Mouse (Mus musculus) retina, adult 2 months (tissue): Measurements from ENCODE around the gene Lsp1.

Source experiments
- DNase-seq: peaks from one replicate; pipeline ENCODE4 v3.0.0-alpha.2; 2012; ENCODE audit warnings: low read depth, low spot score

The Lsp1 gene

DNA sequence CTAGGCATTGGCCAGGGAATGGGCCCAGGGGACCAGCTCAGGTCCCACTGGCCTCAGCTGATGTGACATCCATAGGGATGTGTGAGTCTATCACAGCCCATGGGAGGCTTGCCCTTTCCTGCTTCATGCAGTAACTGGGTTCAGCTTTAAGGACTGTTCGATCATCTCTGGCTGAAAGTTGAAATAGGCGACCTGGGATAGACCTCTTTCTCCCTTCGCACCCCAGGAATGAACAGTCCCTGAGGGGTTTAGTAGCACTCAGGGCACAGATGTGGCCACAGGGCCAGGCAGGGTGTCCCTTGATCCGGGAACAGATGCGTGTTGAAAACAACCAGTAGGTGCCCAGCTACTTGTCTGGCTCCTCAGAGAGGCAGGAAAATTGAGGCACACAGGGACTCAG lies 15.7 kb downstream of the Lsp1 start:
- no peak for DNase-seq

DNA sequence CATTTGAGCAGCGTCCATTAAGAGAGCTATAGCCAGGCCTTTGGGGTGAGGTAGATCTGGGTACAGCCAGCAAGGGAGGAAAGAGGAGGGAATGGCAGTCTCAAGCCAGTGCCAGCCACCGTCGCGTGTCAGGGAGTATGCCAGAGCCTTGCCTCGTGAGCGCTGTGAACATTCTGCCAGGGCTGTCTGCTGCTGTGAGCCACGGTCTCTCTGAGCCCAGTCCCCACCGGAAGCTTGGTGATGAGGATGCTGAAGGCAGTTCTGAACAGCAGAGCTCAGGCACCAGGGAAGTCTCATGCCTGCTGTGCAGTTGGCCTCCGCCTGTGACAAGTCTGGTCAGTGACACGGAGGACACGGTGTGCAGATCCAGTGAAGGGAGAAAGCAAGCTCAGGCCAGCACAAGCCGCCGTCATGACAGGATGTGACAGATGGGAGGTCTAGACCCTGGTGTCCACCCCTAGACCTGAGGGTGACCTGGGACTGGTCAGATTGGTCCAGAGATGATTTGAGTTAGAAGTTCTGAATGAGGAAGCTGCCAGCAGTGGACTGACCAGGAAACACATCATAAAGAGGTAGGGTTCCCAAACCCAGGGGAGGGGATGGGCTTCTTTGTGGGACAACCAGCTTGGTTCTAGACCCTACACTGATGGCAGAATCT lies 16.3 kb downstream of the Lsp1 start:
- no peak for DNase-seq

DNA sequence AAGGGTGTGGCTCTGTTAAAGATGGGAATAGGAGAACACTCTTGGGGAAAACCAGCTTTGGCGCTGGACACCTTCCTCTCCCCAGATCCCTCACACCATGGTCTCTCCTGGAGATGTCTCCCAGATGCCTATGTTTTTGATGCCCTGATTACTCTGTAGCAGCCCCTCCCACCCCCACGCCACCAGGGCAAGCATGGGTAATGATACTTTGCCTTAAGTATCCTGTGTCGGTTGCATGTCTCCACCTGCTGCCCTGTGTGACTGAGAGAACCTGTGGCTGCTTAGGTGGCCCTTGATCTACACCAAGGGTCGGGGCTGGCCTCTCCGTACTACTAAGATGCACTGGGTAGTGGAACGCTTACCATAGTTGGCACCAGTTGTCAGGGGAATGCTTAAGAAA lies 17.4 kb downstream of the Lsp1 start:
- no peak for DNase-seq

DNA sequence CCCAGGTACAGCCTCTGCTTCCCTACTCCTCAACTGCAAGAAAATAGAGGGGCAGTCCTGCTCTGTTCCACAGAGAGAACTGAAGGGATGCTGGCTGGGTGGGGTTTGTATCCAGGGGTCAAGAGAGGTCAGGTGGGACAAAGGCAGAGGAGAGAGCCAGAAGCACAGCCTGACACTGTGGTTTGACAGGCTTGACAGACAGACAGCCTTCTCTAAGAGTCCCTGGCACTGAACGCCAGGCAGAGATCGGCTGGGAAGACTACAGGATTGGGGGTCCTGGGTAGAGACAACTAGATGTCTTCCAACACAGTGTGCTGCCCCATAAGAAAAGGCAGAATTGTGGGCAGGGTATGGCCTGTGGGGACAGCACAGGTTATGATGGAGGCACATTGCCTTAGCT lies 18.0 kb downstream of the Lsp1 start:
- no peak for DNase-seq

DNA sequence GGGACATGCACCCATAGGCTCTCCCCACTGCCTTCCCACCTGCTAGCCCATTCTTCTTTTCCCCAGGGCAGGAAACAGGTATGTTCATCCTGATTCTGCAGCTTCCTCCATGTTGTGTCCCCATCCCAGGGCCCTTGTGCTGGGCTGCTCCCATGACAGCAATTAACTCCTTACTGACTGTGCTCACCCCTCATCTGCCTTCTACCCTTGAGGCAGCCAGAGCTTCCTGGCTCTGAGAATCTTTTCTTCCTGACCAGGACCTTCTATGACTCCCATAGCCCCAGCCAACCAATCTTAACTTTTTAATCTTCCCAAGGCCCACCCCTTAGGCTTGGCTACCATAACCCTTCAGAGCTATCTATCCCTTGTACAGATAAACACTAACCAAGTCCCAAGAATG lies 18.7 kb downstream of the Lsp1 start:
- no peak for DNase-seq

DNA sequence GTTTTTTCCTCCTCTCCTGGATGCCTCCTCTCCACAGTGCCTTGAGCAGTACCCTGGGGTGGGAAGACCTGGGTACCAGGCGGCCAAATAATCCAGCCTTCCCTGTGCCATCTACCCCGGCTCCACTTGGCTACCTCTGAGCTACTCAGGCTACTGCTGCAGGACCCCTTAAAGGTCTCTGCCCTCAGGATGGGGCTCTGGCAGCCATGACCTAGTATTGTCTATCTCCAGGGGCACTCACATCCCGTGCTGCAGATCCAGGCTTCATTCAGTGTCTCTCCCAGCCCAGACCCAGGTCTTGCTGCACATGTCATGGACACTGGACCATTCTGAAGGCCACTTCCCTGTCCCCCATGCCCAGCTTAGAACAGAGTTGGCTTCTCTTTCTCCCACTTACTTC lies 19.3 kb downstream of the Lsp1 start:
- no peak for DNase-seq

DNA sequence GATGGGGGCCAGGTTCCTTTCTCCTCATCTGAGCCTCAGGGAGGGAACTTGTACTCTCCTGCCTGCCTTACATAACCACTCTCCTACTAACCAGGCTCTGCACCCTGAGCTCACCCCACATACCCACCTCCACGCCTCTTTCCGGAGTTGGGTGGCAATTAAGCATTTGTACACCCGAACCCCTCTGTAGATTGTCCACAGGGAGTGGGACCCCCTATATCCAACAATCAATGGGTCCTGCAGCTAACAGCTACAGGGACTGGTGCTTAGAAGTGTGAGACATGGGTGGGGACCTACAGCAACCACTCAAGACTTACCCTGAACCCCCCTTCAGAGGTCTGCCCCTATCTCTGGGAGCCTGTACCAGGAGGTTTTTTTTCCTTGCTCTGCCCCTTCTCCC lies 20.1 kb downstream of the Lsp1 start:
- DNase-seq = no peak

DNA sequence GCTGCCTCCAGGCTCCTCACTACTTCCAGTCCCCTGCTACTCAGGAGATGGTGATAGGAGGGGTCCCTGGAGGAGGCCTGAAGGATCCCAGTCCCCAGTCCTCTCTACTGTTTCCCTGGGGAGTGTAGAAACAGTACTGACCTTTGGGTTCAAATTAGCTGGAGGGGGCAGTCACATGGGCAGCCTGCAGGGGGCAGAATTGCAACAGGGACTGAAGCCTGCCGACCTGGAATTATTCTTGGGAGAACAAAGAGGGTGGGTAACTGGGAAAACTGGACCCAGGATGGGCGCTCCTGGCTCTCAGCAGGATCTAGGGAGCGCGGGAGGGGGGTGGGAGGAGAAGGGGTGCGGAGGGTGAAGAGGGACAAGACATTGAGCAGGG lies 20.6 kb downstream of the Lsp1 start:
- no peak for DNase-seq

DNA sequence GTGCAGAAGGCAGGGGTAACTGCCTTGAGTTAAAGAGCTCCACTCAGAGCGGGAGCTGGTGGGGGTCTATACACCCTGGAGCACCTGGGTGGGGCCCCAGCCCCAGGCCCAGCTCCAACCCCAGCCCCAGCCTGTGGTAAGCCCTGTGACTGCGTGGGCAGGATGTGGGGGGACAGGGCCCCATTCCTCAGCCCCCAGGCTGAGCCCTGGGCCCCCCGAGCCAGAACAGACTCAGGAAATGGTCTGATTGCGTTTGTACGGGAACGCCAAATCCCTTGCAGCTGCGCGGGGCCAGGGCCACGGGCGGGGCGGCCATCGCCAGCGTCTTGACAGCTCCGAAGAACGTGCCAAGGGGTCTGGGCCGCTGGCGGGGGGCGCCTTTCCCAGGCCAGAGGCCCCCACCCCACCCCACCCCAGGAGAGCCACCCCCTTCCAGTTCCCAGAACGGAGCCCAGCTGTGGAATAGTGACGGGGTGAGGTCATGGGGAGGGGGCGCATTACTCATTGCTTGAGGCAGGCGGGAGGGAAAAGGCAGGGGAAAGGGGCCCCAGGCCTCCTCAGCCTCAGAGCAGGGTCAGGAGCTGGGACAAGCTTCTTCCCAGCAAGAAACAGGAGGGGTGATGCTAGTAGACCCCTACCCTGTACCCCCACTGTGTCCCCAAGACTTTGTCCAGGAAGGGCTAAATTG lies 21.1 kb downstream of the Lsp1 start:
- no peak for DNase-seq

DNA sequence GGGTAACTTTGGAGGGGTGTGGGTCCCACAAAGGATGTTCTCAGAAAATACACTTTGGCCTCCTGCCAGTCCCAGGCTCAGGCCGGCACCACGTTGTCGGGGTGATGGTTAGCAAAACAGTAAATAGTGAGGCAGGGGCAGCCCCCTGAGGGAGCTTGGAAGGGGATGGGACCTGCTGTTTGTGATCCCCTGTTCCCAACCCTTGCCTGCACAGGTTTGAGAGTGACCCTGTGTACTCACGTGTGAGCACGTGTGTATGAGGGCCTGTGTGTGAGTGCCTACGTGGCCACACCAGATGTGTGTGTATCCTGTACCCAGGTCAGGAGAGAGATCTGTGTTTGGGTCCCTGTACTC lies 21.6 kb downstream of the Lsp1 start:
- DNase-seq = no peak

DNA sequence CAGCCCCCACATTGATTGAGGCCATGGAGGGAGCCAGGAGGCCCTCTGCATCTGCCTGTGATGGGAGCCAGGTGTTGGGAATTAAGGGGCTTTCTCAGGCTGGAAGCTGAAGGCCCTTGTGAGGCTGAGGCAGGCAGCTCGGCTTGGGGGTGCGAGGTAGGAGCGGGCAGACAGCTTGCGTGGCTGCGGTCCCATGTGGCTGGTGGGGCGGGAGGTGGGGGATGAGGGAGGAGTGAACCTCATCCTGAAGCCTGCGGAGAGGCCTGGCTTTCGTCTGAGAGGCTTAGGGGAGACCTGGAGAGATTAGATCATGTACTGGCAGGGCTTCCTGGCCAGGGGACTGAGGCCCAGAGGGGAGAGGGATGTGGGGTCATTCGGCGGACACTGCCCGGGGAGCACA lies 22.5 kb downstream of the Lsp1 start:
- no peak for DNase-seq

DNA sequence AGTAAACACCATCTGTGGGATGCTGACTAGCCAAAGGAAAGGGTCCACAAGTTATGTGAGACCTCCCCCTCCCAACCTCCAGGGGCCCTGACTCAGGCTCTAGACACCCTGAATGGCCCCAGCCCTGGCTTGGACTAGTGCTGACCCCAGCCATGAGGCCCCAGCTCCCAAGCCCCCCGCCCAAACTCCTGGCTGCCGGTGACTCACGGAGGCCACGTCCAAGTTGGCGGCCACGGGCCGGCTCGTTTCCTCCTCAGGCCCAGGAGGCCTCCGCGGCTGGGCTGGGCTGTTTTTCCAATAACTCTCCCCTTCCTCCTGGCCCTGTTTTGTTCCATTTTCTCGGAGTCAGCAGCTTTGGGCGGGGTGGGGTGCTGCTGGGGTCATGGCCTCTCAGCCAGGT lies 24.2 kb downstream of the Lsp1 start:
- no peak for DNase-seq

DNA sequence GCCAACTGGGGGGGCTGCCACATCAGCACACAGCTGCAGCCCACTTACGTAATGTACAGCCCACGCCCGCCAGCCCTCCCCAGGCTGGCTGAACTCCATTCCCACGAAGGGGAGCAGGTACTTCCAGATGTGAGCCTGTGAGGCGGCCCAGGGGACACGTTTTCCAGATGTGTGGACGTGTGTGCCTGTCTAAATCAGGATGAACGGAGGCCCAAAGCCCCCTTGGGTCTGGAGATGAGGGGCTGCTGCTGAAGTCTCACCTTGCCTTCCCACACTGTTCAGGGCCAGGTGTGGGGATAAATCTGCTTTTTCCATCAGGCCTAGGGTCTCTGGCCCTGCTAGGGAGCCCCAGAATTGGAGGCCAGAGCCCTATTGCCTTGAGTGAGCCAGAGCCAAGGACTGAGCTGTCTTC lies 26.1 kb downstream of the Lsp1 start:
- DNase-seq = no peak

DNA sequence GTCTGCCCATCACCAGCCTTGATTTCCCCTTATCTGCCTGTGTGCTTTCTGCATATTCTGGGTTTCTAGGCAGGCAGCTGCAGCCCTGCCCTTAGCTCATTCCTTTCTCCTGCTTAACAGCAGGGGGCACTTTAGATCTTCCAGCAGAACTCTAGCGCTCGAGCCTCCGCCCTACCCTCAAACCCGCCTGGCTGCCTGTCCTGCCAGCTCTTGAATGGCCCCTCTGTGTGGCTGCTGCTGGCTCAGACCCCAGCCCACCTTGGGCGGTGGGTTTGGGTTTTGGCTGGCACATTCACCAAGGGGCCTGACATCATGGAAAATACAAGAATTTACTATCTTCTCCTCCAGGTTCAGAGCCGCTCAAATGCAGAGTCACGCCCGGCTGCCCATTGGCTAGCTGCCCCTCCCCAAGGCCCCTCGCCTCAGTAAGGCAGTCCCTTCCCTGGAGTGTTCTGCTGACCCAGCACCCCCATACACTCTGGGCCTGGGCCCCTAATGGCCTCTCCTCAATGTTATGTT lies 26.8 kb downstream of the Lsp1 start:
- DNase-seq = no peak

DNA sequence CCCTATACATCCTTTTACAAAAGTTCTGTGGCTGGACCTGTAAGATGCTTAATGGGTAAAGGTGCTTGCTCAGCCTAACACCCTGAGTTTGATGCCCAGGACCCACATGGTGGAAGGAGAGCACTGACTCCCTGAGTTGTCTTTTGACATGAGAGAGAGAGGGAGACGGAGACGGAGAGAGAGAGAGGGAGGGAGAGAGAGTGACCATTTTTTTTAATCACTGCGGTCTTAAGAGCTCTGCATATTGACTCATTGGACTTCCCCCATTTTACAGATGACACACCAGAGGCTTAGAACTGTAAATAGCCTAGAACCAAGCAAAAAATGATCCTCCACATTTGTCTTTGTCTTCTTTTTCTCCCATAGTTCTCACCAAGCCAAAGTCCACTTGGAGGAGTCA lies 27.4 kb downstream of the Lsp1 start:
- no peak for DNase-seq

DNA sequence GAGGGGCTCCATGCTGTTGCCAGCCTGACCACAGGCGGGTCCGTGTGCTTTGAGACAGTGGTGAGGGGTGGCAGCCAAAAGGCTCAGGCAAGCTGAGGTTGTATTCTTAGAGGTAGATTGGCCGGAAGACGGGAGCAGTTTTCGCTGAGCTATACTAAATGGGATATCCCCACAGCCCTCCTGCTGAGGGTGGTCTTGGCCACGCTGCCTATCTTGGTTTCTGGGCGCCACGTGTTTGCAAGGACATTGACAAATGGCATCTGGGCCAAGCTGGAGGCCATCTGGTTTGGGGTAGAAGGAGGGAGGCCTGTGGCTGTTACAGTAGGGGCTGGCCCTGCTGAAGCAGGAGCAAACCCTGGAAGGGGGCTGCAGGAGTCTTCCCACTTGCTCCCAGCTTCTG lies 32.9 kb downstream of the Lsp1 start:
- DNase-seq = no peak

DNA sequence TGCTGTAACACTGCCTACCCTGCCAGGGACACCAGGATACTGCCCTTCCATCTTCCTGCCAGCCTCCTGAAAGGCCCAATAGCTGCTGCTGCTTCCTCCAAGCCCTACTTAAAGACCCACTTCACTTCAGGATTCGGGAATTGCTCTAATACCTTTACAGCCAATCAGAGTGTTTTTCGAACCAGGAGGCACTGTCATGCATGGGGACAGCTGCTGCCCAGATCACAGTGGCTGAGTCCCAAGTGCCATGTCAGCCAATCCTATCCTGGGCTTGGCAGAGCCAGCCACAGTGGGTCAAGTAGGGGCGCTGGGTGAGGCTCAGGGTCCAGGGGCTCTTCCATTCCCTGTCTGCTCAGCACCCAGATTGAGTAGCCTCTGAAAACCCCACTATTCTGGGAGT lies 35.5 kb downstream of the Lsp1 start:
- DNase-seq = no peak

DNA sequence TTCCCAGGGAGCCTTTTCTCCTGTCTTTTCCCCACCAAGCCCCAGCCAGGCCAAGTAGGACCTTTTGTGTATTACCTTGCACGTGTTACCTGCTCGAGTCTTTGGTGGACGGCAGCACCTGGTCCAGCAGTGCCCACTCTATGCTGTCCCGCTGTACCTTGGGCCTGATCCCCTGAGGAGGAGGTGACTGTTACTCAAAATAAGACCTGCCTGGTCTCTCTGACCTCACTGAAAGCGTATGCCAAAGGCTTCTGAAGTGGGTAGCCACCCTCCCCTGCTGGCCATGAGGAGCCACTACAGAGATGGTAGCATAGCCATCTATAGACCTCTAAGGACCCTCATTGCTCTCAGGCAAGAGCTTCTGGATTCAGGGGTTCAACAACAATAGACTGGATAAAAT lies 36.2 kb downstream of the Lsp1 start:
- DNase-seq = no peak

DNA sequence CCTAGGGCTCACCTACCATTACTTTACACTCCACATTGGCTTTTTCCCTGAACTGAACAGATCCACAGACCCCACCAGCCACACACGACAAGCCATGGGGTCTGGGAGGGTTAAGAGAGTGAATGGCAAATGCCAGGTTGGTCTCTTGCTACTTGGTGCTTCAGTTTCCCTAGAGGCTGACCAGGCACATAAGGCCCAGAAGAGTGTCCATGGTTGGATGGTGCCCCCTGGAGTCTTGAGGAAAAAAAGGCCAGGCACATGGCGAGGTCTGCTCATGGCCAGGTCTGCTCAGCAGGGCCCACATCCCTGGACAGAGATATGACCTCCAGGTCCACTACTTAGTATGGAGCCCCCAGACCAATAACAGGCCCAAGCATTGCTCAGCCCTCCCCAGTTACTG lies 37.2 kb downstream of the Lsp1 start:
- DNase-seq = no peak

DNA sequence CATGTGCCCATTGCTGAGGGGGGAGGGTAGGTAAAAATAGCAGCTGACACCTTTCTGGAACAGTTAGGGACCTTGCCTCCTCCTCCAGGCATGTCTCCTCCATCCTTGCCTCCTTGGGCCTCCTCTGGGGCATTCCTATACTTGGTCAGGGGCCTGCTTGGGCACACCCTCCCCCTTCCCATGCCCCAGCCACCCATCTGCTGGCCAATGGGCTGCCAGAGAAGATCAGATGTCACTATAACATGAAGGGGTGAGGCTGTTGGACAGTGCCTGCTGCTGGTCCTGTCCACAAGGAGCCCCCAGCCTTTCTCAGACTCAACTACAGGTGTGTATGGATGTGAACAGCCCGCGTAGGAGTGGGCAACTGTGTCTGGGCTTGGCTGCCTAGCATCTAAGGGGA lies 38.0 kb downstream of the Lsp1 start, which contains the start of gene Tnnt3:
Gene Tnnt3, plus strand, starts transcription at position 262 of the 400 bp plus-strand sequence.
- no peak for DNase-seq

DNA sequence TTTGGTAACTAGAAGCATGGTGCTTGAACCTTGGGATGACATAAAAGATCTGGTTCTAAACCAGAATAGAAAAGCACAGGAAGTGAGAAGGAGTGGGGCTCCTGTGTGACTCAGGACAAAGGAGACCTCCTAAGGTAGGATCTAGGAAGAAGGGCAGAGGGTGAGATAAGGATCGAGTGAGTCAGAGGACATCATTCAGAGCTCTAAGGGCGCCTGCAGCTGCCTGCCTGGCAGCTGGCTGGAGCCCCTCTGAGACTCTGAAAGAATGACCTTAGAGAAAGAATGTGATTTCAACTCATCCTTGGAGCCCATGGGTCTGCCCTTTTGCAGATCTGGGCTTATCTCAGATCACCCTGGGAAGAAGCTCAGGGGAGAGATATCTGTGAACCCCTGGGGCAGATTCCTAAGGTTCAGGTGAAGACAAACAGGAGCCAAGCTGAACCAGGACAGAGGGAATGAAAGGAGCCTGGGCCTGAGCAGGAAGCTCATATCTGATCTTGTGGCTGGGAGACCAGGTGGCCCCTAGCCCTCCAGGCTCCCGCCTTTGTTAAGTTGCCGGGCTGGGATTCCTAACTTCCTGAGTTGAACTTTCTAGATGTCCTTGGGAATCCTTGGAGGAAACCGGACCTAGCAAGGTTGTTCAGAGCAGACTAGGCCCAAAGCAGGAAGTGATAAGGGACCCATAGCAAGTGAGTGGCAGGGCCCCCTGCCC lies 38.6 kb downstream of the Lsp1 start:
- DNase-seq = no peak

DNA sequence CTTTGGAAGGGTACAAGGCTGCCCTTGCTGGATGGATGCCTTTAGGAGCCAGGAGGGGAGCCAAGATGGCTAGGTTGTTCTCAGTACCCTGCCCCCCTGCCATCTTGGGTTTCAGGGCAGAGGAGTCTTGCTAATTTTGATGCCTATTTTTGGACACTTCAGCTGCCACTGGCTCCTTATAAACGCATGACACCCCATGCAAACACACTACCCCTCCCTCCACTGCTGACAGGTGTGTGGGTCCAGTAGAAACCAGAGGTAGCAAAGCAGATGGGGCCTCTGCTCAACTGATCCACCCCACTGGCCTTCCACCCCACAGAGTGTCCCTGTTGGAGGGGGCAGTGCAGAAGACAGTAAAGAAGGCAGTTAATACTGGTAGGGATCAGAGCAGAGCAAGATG lies 39.4 kb downstream of the Lsp1 start:
- DNase-seq = no peak

DNA sequence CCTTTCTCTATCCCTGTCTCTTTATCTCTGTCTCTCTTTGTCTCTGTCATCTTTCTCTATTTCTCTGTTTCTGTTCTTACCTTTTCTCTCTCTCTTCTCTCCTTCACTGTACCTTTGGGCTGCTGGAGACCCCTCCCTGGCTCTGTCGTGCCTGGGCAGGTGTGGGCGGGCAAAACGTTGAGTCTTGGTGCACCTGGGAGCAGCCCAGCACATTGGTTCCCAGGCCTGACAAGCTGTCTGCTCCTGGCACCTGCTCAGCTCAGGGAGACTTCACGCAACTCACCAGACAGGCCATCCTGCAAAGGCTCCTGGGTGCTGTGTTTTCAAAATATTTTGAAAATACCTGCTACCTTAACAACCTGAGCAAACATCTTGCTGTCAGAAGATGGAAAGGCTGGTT lies 42.6 kb downstream of the Lsp1 start:
- DNase-seq = no peak
